Mouse (Mus musculus) ES-CJ7 (cell line): ENCODE measurements around the gene Aamdc.

Source experiments
- DNase-seq: peaks from one replicate; pipeline ENCODE4 v3.0.0; 2011; ENCODE audit warnings: low read depth, low spot score

The Aamdc gene

DNA sequence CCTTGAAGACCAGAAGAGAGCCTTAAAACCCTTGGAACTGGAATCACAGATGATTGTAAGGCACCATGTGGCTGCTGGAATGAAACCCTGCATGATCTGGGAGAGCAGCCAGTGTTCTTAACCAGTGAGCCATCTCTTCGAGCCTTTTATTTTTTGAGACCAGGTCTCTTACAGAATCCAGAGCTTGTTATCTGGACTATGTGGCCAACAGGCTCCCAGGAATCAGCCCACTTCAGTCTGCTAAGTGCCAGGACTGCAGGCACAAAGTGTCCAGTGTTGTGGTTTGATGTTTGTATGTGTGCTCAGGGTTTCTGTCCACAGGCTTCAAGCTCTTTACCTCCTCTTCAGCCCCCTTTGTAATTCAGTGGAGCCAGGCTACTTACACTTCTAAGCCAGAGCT, 64.5 kb downstream of the Aamdc start:
- DNase-seq, result no peak

DNA sequence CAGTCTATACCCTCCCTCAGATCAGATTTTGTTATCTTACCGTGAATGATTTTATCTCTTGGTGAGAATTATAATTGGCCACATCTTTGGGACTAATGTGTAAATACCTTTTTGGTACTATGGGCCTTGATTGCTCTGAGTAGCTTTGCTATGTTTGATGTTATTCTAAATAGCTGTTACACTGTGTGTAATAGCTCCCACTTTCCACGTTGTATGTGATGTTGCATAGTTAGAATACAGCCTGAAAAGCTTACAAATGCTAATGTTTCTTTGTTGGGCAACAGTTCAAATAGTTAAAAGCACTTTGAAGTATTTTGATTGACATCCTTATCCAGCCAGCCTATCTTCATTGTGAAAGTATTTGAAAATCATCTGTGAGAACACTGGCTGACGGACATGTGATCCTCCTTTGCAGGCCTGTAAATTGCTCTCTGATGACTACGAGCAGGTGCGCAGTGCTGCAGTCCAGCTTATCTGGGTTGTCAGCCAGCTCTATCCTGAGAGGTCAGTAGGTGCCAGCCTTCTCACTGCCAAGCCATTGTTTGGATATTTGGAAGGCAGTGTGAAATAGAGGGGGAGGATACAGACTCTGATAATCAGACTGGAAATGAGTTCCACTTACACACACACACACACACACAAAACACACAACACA, 78.6 kb downstream of the Aamdc start:
- no peak for DNase-seq
